Mouse (Mus musculus) ES-E14 (cell line): ENCODE measurements around the gene Tenm2. TPM values are rescaled to one million over a fixed set of nuclear protein-coding genes. Genes with fewer than 3 reads are reported as not detected.

Experiments
- DNase-seq: peaks from one replicate; pipeline ENCODE4 v3.0.0-alpha.2; 2013; ENCODE audit warnings: low read depth, low spot score
- H3K27ac ChIP-seq: 2 replicates; pipeline ENCODE4 v1.5.1; 2012; ENCODE audit warnings: low read depth, mild to moderate bottlenecking, low read length, moderate library complexity, mixed read lengths; ENCODE audit not compliant: poor library complexity, insufficient read depth, severe bottlenecking
- H3K36me3 ChIP-seq: 2 replicates; pipeline ENCODE4 v1.6.1; 2012; ENCODE audit warnings: mild to moderate bottlenecking, low read length, moderate library complexity, mixed read lengths; ENCODE audit not compliant: control insufficient read depth, poor library complexity, insufficient read depth, severe bottlenecking
- H3K4me1 ChIP-seq, 2 experiments: fragments of 150-350 bp in 1 of 2; sonication (generic) in 1 of 2; 2 replicates each; pipeline ENCODE4 v1.6.1; 2012; ENCODE audit warnings: low read length in 2 of 2, mild to moderate bottlenecking in 1 of 2, mixed read lengths in 1 of 2; ENCODE audit not compliant: control insufficient read depth in 2 of 2, insufficient read depth in 2 of 2, poor library complexity in 1 of 2
- H3K4me3 ChIP-seq, 2 experiments: fragments of 150-350 bp in 1 of 2; sonication (generic) in 1 of 2; 2 replicates each; pipeline ENCODE4 v1.5.1; 2012; ENCODE audit warnings: low read length in 2 of 2, low read depth in 1 of 2, mild to moderate bottlenecking in 1 of 2, mixed read lengths in 1 of 2; ENCODE audit not compliant: insufficient read depth in 1 of 2, poor library complexity in 1 of 2, severe bottlenecking in 1 of 2
- H3K9ac ChIP-seq: 2 replicates; pipeline ENCODE4 v1.6.1; 2012; ENCODE audit warnings: low read depth, mild to moderate bottlenecking, low read length, mixed read lengths; ENCODE audit not compliant: poor library complexity, insufficient read depth, severe bottlenecking
- H3K9me3 ChIP-seq: fragments of 150-350 bp; sonication (generic); 2 replicates; pipeline ENCODE4 v1.6.1; 2012; ENCODE audit warnings: low read depth, mild to moderate bottlenecking, low read length; ENCODE audit not compliant: control insufficient read depth, insufficient read depth
- CHD2 ChIP-seq: IDR thresholded peaks from 2 replicates; pipeline ENCODE4 v1.6.1; 2014; ENCODE audit warnings: mild to moderate bottlenecking, low read depth, low read length, inconsistent platforms
- HCFC1 ChIP-seq: IDR thresholded peaks from 2 replicates; pipeline ENCODE4 v1.6.1; 2012; ENCODE audit warnings: low read length, inconsistent platforms, borderline replicate concordance; ENCODE audit not compliant: insufficient read depth
- MAFK ChIP-seq: IDR thresholded peaks from 2 replicates; pipeline ENCODE4 v1.6.1; 2014; ENCODE audit warnings: mild to moderate bottlenecking, low read depth, low read length, inconsistent platforms; ENCODE audit not compliant: insufficient read depth
- ZC3H11A ChIP-seq: IDR thresholded peaks from 2 replicates; pipeline ENCODE4 v1.6.1; 2012; ENCODE audit warnings: low read depth, mild to moderate bottlenecking, inconsistent platforms, low read length, borderline replicate concordance
- ZNF384 ChIP-seq: IDR thresholded peaks from 2 replicates; pipeline ENCODE4 v1.6.1; 2012; ENCODE audit warnings: low read depth, low read length, inconsistent platforms
- in situ Hi-C, 2 experiments: fragments of 600-800 bp; cut with MboI; formaldehyde crosslinking; loops; one replicate each; pipeline ENCODE4 v1.15.1; 2025; ENCODE audit warnings: low sequenced_read_pairs in 2 of 2, inconsistent platforms in 1 of 2; ENCODE audit not compliant: unreplicated experiment in 2 of 2
- total RNA-seq: library from RNA; depleted of rRNA; stranded (reverse); fragments of 300-350 nt; gene quantifications from 2 replicates; pipeline ENCODE4 v1.2.3, GENCODE M21; 2012

Tenm2 gene
- total RNA-seq, 1 experiment, result 0.04 TPM

DNA sequence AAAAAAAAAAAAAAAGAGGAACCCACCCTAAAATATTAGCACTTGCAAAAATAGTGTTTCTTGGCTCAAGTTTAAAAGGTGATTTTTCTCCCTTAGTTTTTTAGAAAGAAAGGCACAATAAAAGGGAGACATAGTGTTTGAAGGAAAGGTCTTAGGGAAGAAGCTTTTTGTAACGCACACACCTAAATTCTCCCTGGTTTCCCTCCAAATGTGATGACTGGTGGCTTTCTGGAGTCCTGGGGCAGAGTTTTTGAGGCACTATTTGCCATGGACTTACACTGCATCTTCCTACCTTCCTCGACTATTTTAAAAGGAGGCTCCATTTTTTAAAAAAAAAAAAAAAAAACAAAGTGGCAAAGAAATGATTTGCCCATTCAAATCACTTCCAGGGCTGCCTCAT lies 557.2 kb downstream of the Tenm2 start:
- in situ Hi-C loops, result no loop called here
- TF ChIP-seq CHD2 (no peak), ZNF384 (no peak), MAFK (no peak), ZC3H11A (no peak), HCFC1 (no peak)
- no peak for DNase-seq
- no peak overlapping the region for H3K27ac ChIP-seq
- no peaks in the 10 kb centered on the region for H3K4me1 ChIP-seq
- H3K9ac ChIP-seq, result no peak overlapping the region
- no peak overlapping the region for H3K4me3 ChIP-seq
- no peaks in the 10 kb centered on the region for H3K36me3 ChIP-seq
- no peaks in the 10 kb centered on the region for H3K9me3 ChIP-seq

DNA sequence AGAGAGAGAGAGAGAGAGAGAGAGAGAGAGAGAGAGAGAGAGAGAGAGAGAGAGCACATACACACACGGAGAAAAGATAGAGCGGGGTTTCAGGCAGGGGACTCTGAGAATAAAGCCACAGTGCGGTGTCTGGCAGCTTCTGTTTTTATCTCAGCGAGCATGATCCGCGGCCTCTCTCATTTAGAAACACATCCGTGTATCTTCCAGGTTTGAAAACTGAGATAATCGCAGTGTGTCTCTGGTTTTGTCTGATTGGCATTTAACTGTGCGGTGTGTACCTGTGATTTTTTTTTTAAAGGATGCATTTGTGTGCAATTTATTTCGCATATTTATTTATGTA lies 557.7 kb downstream of the Tenm2 start:
- in situ Hi-C loops, result no loop called here
- TF ChIP-seq ZNF384 (no peak), CHD2 (no peak), MAFK (no peak)
- H3K36me3 ChIP-seq, result no peaks in the 10 kb centered on the region
- no peaks in the 10 kb centered on the region for H3K9me3 ChIP-seq
- H3K4me1 ChIP-seq, result no peaks in the 10 kb centered on the region
- H3K9ac ChIP-seq, result no peak overlapping the region
- no peak for DNase-seq
- no peak overlapping the region for H3K4me3 ChIP-seq
- H3K27ac ChIP-seq, result no peak overlapping the region

GRCm38 (mm10) chr11:36677321-36678056 lies 558.3 kb downstream of the Tenm2 start:
- no peaks in the 10 kb centered on the region for H3K9me3 ChIP-seq
- peak overlapping the region in 1 of 2 experiments; percentile 16; a peak in 1 of 4 replicates for H3K4me3 ChIP-seq
- no peaks in the 10 kb centered on the region for H3K4me1 ChIP-seq
- in situ Hi-C loops, result no loop called here
- TF ChIP-seq CHD2 (no peak), ZC3H11A (no peak), ZNF384 (no peak), MAFK (no peak), HCFC1 (no peak)
- DNase-seq, result peak; percentile 13
- H3K36me3 ChIP-seq, result no peaks in the 10 kb centered on the region
- no peak overlapping the region for H3K9ac ChIP-seq
- no peak overlapping the region for H3K27ac ChIP-seq

GRCm38 (mm10) chr11:36676446-36677284 lies 559.1 kb downstream of the Tenm2 start:
- Histone ChIP-seq H3K4me1 (no peaks in the 10 kb centered on the region), H3K9ac (no peak overlapping the region), H3K36me3 (no peaks in the 10 kb centered on the region), H3K4me3 (no peak overlapping the region), H3K9me3 (no peaks in the 10 kb centered on the region), H3K27ac (no peak overlapping the region)
- in situ Hi-C loops, result no loop called here
- TF ChIP-seq CHD2 (no peak), ZC3H11A (no peak), ZNF384 (no peak), MAFK (no peak), HCFC1 (no peak)
- DNase-seq, result no peak
